Mouse (Mus musculus): ENCODE results near the gene Kctd7.

GRCm38 (mm10) chr5:130200233-130201029 is 55.8 kb downstream of the Kctd7 start:
- TF ChIP-seq CTCF (IDR thresholded peaks at IDR 0.05; ENCODE audit: low read depth, low read length) (no peak), POLR2A (IDR thresholded peaks at IDR 0.05; ENCODE audit: borderline replicate concordance, low read depth, low read length) (no peak)

Data from bone marrow macrophage, adult 2 months (primary cell).